Mouse (Mus musculus) hindbrain, embryonic 16.5 days (tissue): ENCODE data around the gene Acad11. TPM values are rescaled to one million over a fixed set of nuclear protein-coding genes. Genes with fewer than 3 reads are reported as not detected.

Experiments
- ATAC-seq: fragments of 200-750 bp; cut with Nextera tagmentation; 2 replicates; pipeline ENCODE4 v1.8.0; 2017; ENCODE audit warnings: moderate TSS enrichment, moderate library complexity
- H3K27ac ChIP-seq: fragments of 300-500 bp; sonication (generic); 2 replicates; pipeline ENCODE4 v1.5.1; 2014; ENCODE audit warnings: low read depth, mild to moderate bottlenecking, control low read depth, low read length, moderate library complexity
- H3K27me3 ChIP-seq: fragments of 300-500 bp; sonication (generic); replicated peaks from 2 replicates; pipeline ENCODE4 v1.6.1; 2014; ENCODE audit warnings: low read length; ENCODE audit not compliant: control insufficient read depth, insufficient read depth
- H3K36me3 ChIP-seq: fragments of 300-500 bp; sonication (generic); 2 replicates; pipeline ENCODE4 v1.6.1; 2014; ENCODE audit warnings: mild to moderate bottlenecking, low read length, moderate library complexity, mixed read lengths; ENCODE audit not compliant: control insufficient read depth, insufficient read depth
- H3K4me1 ChIP-seq: fragments of 300-500 bp; sonication (generic); 2 replicates; pipeline ENCODE4 v1.6.1; 2014; ENCODE audit warnings: low read depth, low read length; ENCODE audit not compliant: control insufficient read depth, insufficient read depth
- H3K4me2 ChIP-seq: fragments of 300-500 bp; sonication (generic); 2 replicates; pipeline ENCODE4 v1.6.1; 2014; ENCODE audit warnings: mild to moderate bottlenecking, low read length, control low read depth, moderate library complexity
- H3K4me3 ChIP-seq: fragments of 300-500 bp; sonication (generic); 2 replicates; pipeline ENCODE4 v1.5.1; 2014; ENCODE audit warnings: mild to moderate bottlenecking, low read length, control low read depth, moderate library complexity
- H3K9ac ChIP-seq: fragments of 300-500 bp; sonication (generic); 2 replicates; pipeline ENCODE4 v1.6.1; 2014; ENCODE audit warnings: low read depth, mild to moderate bottlenecking, control low read depth, low read length, moderate library complexity
- H3K9me3 ChIP-seq: fragments of 300-500 bp; sonication (generic); 2 replicates; pipeline ENCODE4 v1.6.1; 2014; ENCODE audit warnings: mild to moderate bottlenecking, low read length, moderate library complexity; ENCODE audit not compliant: control insufficient read depth
- WGBS: fragments of 180-500 bp; shearing (Covaris S2); extraction: QIAGEN DNeasy Blood & Tissue Kit; methylation state at CpG from one replicate; pipeline ENCODE4 v1.1.7; 2014; 5-methylcytosine and 5-hydroxymethylcytosine counted together
- polyA plus RNA-seq: library from polyadenylated mRNA; unstranded; fragments of >200 nt; fragmentation: Nextera tagmentation; extraction: Ambion mirVana; gene quantifications from 2 replicates; pipeline ENCODE4 v1.2.1, GENCODE M21; 2015

Gene Acad11
- polyA plus RNA-seq, 1 experiment from 2014 or later, result 8.9 TPM

GRCm38 (mm10) chr9:104100822-104101221, 37.6 kb downstream of the Acad11 start:
- Histone ChIP-seq H3K27me3 (no peaks in the 10 kb centered on the region), H3K4me2 (no peak overlapping the region), H3K4me1 (no peaks in the 10 kb centered on the region), H3K9ac (no peak overlapping the region), H3K27ac (no peak overlapping the region), H3K36me3 (no peaks in the 10 kb centered on the region), H3K4me3 (no peak overlapping the region), H3K9me3 (no peaks in the 10 kb centered on the region)
- no peak for ATAC-seq
- 51% methylated on average over 7 of the region's 7 CpGs for WGBS

- ATAC-seq, result no peak
- Histone ChIP-seq H3K36me3 (no peaks in the 10 kb centered on the region), H3K9ac (no peak overlapping the region), H3K27me3 (no peaks in the 10 kb centered on the region), H3K4me1 (no peaks in the 10 kb centered on the region), H3K4me2 (no peak overlapping the region), H3K9me3 (no peaks in the 10 kb centered on the region), H3K4me3 (no peak overlapping the region), H3K27ac (no peak overlapping the region)
- WGBS, result 27% methylated on average over 3 of the region's 3 CpGs
Observed at GRCm38 (mm10) chr9:104101458-104101857, 38.3 kb downstream of the Acad11 start.

- Histone ChIP-seq H3K9ac (no peak overlapping the region), H3K4me2 (no peak overlapping the region), H3K4me3 (no peak overlapping the region), H3K27ac (no peak overlapping the region), H3K4me1 (no peaks in the 10 kb centered on the region), H3K36me3 (no peaks in the 10 kb centered on the region), H3K9me3 (no peaks in the 10 kb centered on the region), H3K27me3 (no peaks in the 10 kb centered on the region)
- 28% methylated on average over 6 of the region's 6 CpGs for WGBS
- no peak for ATAC-seq
Observed at GRCm38 (mm10) chr9:104102301-104102700, 39.1 kb downstream of the Acad11 start.

GRCm38 (mm10) chr9:104102901-104103300, 39.7 kb downstream of the Acad11 start:
- H3K27me3 ChIP-seq, result no peaks in the 10 kb centered on the region
- H3K4me1 ChIP-seq, result no peaks in the 10 kb centered on the region
- no peaks in the 10 kb centered on the region for H3K9me3 ChIP-seq
- H3K9ac ChIP-seq, result no peak overlapping the region
- no peaks in the 10 kb centered on the region for H3K36me3 ChIP-seq
- ATAC-seq, result no peak
- H3K27ac ChIP-seq, result no peak overlapping the region
- H3K4me3 ChIP-seq, result no peak overlapping the region
- WGBS, result 34% methylated on average over 2 of the region's 2 CpGs
- H3K4me2 ChIP-seq, result no peak overlapping the region

- no peak overlapping the region for H3K4me3 ChIP-seq
- no peaks in the 10 kb centered on the region for H3K4me1 ChIP-seq
- no peak overlapping the region for H3K9ac ChIP-seq
- no peaks in the 10 kb centered on the region for H3K9me3 ChIP-seq
- no peak for ATAC-seq
- H3K27ac ChIP-seq, result no peak overlapping the region
- no peaks in the 10 kb centered on the region for H3K36me3 ChIP-seq
- 87% methylated on average over 2 of the region's 2 CpGs for WGBS
- H3K4me2 ChIP-seq, result no peak overlapping the region
- no peaks in the 10 kb centered on the region for H3K27me3 ChIP-seq
Observed at GRCm38 (mm10) chr9:104104986-104105385, 41.8 kb downstream of the Acad11 start.

GRCm38 (mm10) chr9:104106930-104107329, 43.8 kb downstream of the Acad11 start:
- H3K9ac ChIP-seq, result no peak overlapping the region
- 85% methylated on average over 9 of the region's 9 CpGs for WGBS
- ATAC-seq, result no peak
- H3K4me2 ChIP-seq, result no peak overlapping the region
- H3K4me1 ChIP-seq, result no peaks in the 10 kb centered on the region
- H3K27ac ChIP-seq, result no peak overlapping the region
- H3K4me3 ChIP-seq, result no peak overlapping the region
- H3K27me3 ChIP-seq, result no peaks in the 10 kb centered on the region
- H3K9me3 ChIP-seq, result peaks cover 4% of the 10 kb centered on the region; the same call in 1 of the 2 replicates
- no peaks in the 10 kb centered on the region for H3K36me3 ChIP-seq

GRCm38 (mm10) chr9:104107482-104107881, 44.3 kb downstream of the Acad11 start:
- Histone ChIP-seq H3K27me3 (no peaks in the 10 kb centered on the region), H3K36me3 (no peaks in the 10 kb centered on the region), H3K9me3 (peaks cover 5% of the 10 kb centered on the region; the same call in 1 of the 2 replicates), H3K27ac (no peak overlapping the region), H3K4me1 (no peaks in the 10 kb centered on the region), H3K4me2 (no peak overlapping the region), H3K4me3 (no peak overlapping the region), H3K9ac (no peak overlapping the region)
- 81% methylated on average over 6 of the region's 6 CpGs for WGBS
- ATAC-seq, result no peak

- WGBS, result 68% methylated on average over 2 of the region's 2 CpGs
- Histone ChIP-seq H3K4me2 (no peak overlapping the region), H3K27ac (no peak overlapping the region), H3K4me1 (no peaks in the 10 kb centered on the region), H3K9ac (no peak overlapping the region), H3K27me3 (no peaks in the 10 kb centered on the region), H3K36me3 (no peaks in the 10 kb centered on the region), H3K4me3 (no peak overlapping the region), H3K9me3 (peaks cover 5% of the 10 kb centered on the region; the same call in 1 of the 2 replicates)
- no peak for ATAC-seq
Observed at GRCm38 (mm10) chr9:104108571-104109143, 45.5 kb downstream of the Acad11 start.

GRCm38 (mm10) chr9:104109151-104109550, 46.0 kb downstream of the Acad11 start:
- H3K27ac ChIP-seq, result no peak overlapping the region
- H3K4me1 ChIP-seq, result no peaks in the 10 kb centered on the region
- no peaks in the 10 kb centered on the region for H3K27me3 ChIP-seq
- H3K9me3 ChIP-seq, result peaks cover 5% of the 10 kb centered on the region; the same call in 1 of the 2 replicates
- ATAC-seq, result no peak
- WGBS, result 95% methylated on average over 5 of the region's 5 CpGs
- H3K4me3 ChIP-seq, result no peak overlapping the region
- H3K36me3 ChIP-seq, result no peaks in the 10 kb centered on the region
- H3K4me2 ChIP-seq, result no peak overlapping the region
- H3K9ac ChIP-seq, result no peak overlapping the region
